Mouse (Mus musculus) Patski (cell line): ENCODE data around the gene Gm20388. TPM values are rescaled to one million over a fixed set of nuclear protein-coding genes. Genes with fewer than 3 reads are reported as not detected.
"Not testable (repeated sequence)": the region's sequence is repeated elsewhere in the genome, so short reads cannot be mapped to it uniquely, and the experiment has no call there.

Experiments used
- ATAC-seq: fragments of 100-300 bp; one replicate; pipeline ENCODE4 v1.8.0; 2021
- CTCF ChIA-PET: fragments of 350-600 bp; sonication (Branson Sonifier 250); formaldehyde crosslinking; loops from one replicate; lab custom pipeline; 2022; ENCODE audit warnings: inconsistent platforms; lab: Charles Lee
- POLR2A ChIA-PET: fragments of 350-600 bp; sonication (Branson Sonifier 250); formaldehyde crosslinking; loops from one replicate; lab custom pipeline; 2022; ENCODE audit warnings: antibody characterized with exemption, inconsistent platforms; lab: Charles Lee
- DNase-seq: peaks from one replicate; pipeline ENCODE4 v3.0.0-alpha.2; 2011; ENCODE audit warnings: low read depth, low spot score
- H3K27me3 ChIP-seq: fragments of 371-371 bp; one replicate; pipeline ENCODE4 v1.5.1; 2021
- CTCF ChIP-seq: fragments of 100-300 bp; IDR thresholded peaks from one replicate; pipeline ENCODE4 v1.5.1; 2021
- in situ Hi-C: fragments of 300-500 bp; cut with MboI; formaldehyde crosslinking; loops from 3 replicates; pipeline ENCODE4 v1.11.1; 2018; ENCODE audit warnings: low pct_unique_long_range_greater_than_20kb, mixed read lengths
- polyA plus RNA-seq: library from polyadenylated mRNA; unstranded; gene quantifications from one replicate; pipeline ENCODE4 v1.2.3, GENCODE M21; 2021

Gm20388 gene
- polyA plus RNA-seq, 1 experiment from 2014 or later, result 86.7 TPM

GRCm38 (mm10) chr8:123536242-123536989 lies 3625.8 kb downstream of the Gm20388 start:
- DNase-seq (no peak), ATAC-seq (no peak)
- in situ Hi-C loops, result no loop called here
- no peaks in the 10 kb centered on the region for H3K27me3 ChIP-seq
- no peak for TF ChIP-seq CTCF
- CTCF ChIA-PET, result interaction anchor here (0.8 kb wide), 1 partner anchor 53 kb away, joined by 3 read pairs; no protein-coding TSS in a partner anchor
- POLR2A ChIA-PET, result no interaction called here

GRCm38 (mm10) chr8:123536990-123537380 lies 3626.3 kb downstream of the Gm20388 start:
- H3K27me3 ChIP-seq, result no peaks in the 10 kb centered on the region
- in situ Hi-C loops, result no loop called here
- CTCF ChIA-PET, result no interaction called here
- ATAC-seq (no peak), DNase-seq (no peak)
- no peak for TF ChIP-seq CTCF
- POLR2A ChIA-PET, result no interaction called here

DNA sequence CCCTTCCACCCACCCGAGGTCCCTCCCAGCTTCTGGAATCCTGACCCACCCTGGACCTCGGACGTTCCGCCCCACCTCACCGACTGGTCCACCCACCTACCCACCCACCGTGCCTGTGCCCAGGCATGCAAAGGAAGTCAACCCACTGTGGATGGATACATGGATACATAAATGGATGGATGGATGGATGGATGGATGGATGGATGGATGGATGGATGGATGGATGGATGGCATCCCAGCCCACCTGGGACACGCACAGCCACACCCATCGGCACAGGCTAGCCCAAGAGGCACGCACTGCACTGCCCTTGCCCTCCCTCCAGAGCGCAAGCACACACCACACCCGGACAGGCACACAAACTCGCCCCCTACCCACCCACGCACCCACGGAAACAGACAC lies 3627.0 kb downstream of the Gm20388 start:
- in situ Hi-C loops, result not testable (repeated sequence)

GRCm38 (mm10) chr8:123564221-123564620 lies 3653.6 kb downstream of the Gm20388 start:
- ATAC-seq, H3K27me3 ChIP-seq, CTCF ChIA-PET, in situ Hi-C loops, POLR2A ChIA-PET, DNase-seq: not testable (repeated sequence)

More for the DNA sequence above, 3627.0 kb downstream of the Gm20388 start:
- CTCF ChIA-PET, DNase-seq, ATAC-seq, H3K27me3 ChIP-seq, POLR2A ChIA-PET: not testable (repeated sequence)

- DNase-seq, in situ Hi-C loops, CTCF ChIA-PET, H3K27me3 ChIP-seq, POLR2A ChIA-PET, ATAC-seq: not testable (repeated sequence)
Observed at GRCm38 (mm10) chr8:123575386-123575785, 3664.7 kb downstream of the Gm20388 start.

DNA sequence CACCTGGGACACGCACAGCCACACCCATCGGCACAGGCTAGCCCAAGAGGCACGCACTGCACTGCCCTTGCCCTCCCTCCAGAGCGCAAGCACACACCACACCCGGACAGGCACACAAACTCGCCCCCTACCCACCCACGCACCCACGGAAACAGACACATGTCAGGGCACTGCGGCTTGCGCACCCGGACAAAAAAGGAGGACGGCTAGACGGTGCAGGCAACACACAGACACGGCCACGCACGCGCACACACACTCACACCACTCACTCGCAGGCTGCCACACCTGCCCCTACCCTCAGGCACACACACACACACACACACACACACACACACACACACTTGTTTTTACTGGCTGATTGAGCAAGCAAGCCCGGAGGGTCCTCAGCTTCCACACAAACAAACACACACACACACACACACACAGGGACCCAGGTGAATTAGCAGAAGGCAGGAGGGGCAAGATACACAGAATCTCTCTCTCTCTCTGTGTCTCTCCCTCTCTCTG lies 3690.1 kb downstream of the Gm20388 start:
- in situ Hi-C loops, H3K27me3 ChIP-seq, DNase-seq, POLR2A ChIA-PET, ATAC-seq, CTCF ChIA-PET: not testable (repeated sequence)

GRCm38 (mm10) chr8:123601457-123601856 lies 3690.8 kb downstream of the Gm20388 start:
- POLR2A ChIA-PET, DNase-seq, H3K27me3 ChIP-seq, in situ Hi-C loops, CTCF ChIA-PET, ATAC-seq: not testable (repeated sequence)

GRCm38 (mm10) chr8:123612652-123613051 lies 3702.0 kb downstream of the Gm20388 start:
- ATAC-seq, CTCF ChIA-PET, DNase-seq, POLR2A ChIA-PET, in situ Hi-C loops, H3K27me3 ChIP-seq: not testable (repeated sequence)

- DNase-seq, in situ Hi-C loops, POLR2A ChIA-PET, ATAC-seq, H3K27me3 ChIP-seq, CTCF ChIA-PET: not testable (repeated sequence)
Observed at GRCm38 (mm10) chr8:123623523-123623922, 3712.9 kb downstream of the Gm20388 start.

DNA sequence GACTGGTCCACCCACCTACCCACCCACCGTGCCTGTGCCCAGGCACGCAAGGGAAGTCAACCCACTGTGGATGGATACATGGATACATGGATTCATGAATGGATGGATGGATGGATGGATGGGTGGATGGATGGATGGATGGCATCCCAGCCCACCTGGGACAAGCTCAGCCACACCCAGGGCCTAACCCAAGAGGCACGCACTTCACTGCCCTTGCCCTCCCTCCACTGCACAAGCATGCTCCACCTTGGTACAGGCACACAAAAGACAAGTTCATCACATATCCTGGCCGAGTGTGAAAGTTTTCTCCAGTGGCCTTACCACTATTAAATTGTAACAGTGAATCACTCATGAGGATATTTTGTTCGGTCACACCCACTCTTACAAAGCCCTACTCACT lies 3713.6 kb downstream of the Gm20388 start:
- ChIA-PET CTCF (no interaction called here), POLR2A (no interaction called here)
- DNase-seq, result no peak
- ATAC-seq, result no peak
- in situ Hi-C loops, result no loop called here
- peaks cover 3% of the 10 kb centered on the region for H3K27me3 ChIP-seq
- no peak for TF ChIP-seq CTCF

DNA sequence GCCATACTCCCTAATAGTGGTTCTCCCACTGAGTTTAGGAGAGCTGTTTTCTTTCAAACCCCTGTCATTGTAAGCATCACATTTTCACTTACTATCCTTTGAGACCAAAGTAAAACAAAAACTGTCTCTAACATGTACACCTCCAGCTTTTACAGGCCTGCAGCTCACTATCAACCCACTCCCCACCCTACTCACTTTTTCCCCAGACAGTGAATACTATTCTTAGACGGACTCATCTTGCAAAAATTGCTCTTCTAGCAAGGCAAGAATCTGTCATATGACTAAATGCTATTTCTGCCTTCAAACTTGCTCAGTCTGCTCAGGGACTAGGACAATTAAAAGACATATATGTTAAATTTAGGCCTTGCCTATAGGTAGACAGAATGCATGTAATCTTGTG lies 3714.1 kb downstream of the Gm20388 start:
- in situ Hi-C loops, result no loop called here
- ATAC-seq, result no peak

More for the DNA sequence above, 3714.1 kb downstream of the Gm20388 start:
- DNase-seq, result no peak
- peaks cover 3% of the 10 kb centered on the region for H3K27me3 ChIP-seq
- POLR2A ChIA-PET, result no interaction called here
- TF ChIP-seq CTCF, result no peak
- CTCF ChIA-PET, result no interaction called here
